Mouse (Mus musculus): ENCODE measurements around the gene Chst14. TPM values are rescaled to one million over a fixed set of nuclear protein-coding genes. Genes with fewer than 3 reads are reported as not detected.

The Chst14 gene
- polyA plus RNA-seq, 1 experiment from 2014 or later, result 23.4 TPM

DNA sequence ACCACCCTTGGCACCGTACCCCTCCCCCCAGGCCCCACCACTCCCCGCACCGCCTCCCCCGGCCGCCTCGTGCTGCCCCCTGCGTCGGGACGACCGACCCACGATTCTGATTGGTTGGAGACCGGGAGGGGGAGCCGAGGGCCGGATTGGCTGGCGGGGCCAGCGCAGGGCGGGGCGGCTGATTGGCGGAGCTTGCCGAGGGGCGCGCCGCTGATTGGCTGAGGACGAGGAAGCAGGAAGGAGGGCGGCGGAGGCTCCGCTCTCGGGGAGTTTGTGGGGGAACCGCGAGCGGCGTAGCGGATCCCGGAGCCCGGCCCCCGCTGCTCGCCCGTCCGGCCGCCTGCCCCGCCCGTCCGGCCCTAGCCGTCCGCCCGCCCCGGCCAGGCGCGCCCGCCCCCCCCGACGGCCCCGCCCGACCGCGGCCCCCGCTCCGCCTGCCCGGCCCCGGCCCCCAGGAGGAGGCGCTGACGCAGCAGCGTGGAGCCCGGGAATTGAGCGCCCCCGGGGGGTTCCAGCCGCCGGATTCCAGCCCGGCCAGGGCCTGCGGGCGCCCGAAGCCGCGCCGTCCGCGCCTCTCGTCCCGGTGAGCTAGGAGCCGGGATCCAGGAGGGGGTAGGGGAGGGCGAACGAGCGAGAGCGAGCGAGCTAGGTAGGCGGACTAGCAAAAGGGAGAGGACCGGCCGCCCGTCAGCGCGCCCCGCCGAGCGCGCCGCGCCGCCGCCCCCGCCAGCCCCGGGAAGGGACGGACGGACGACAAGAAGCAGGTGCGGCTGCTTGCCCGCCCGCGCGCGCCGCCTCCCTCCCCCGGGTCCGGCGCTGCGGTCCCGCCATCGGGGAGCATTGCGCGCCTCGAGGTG lies 24.9 kb upstream of the Chst14 start:
- Histone ChIP-seq H3K27me3 (ENCODE audit: control insufficient read depth, insufficient read depth, low read length) (peaks cover 45% of the 10 kb centered on the region), H3K36me3 (ENCODE audit: control insufficient read depth, insufficient read depth, low read length) (no peaks in the 10 kb centered on the region), H3K27ac (ENCODE audit: low read depth, low read length) (peak overlapping the region; percentile 86), H3K4me2 (ENCODE audit: low read depth) (peak overlapping the region; percentile 96), H3K9ac (ENCODE audit: low read length) (peak overlapping the region; percentile 83), H3K4me3 (ENCODE audit: low read depth, low read length) (peak overlapping the region; percentile 91), H3K4me1 (ENCODE audit: control insufficient read depth, insufficient read depth, low read length) (peaks cover 24% of the 10 kb centered on the region), H3K9me3 (ENCODE audit: control insufficient read depth, low read length) (no peaks in the 10 kb centered on the region)
- WGBS, result under 1% methylated on average over 50 of the region's 120 CpGs
- DNase-seq (ENCODE audit: low spot score) (peak; percentile 96), ATAC-seq (ENCODE audit: insufficient read depth, low FRiP score, low TSS enrichment) (peak; percentile 91)

DNA sequence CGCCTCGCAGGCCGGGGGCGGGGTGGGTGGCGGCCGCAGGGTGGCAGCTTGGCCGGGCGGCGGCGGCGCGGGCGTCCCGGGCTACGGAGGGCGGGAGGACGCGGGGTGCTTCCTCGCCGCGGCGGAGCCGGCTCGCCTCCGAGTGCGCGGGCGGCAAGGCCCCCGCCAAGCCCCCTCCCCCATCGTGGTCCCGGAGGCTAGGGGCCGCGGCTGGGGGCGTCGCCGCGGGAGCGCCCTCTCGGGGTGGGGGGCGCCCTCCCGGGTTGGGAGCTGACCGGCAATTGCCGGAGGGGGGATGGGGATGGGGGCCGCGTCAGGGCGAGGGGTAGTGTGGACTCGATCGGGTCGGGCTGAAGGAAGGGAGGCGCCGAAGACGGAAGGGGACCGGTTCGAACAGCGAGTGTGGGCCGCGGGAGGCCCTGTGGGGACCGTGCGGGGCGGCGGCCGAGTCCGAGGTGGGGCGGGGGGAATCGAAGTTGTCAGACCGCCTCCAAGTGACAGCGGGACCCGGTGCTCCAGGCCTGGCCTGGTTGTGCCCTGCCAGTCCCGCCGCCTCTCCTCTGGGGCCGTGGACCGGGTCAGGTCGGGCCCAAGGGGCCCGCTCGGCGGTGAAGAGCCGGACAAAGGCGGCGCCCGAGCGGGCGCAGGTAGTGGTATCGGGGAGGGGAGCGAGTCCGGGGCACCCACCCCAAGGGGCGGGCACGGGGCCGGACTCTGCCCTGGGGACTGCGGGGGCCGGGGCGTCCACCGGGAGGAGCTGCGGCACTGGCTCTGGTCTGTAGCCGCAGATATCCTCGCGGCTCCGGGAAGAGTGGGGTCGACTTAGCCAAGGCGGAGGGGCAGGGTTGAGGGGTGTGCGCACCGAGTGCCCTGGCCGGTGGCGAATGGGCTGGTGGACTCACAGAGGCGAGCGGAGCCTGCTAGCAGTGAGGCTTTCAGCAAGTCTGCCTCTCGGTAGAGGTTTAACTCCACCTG lies 24.0 kb upstream of the Chst14 start:
- ATAC-seq (ENCODE audit: insufficient read depth, low FRiP score, low TSS enrichment) (peak; percentile 8; the same call in 1 of the 2 replicates), DNase-seq (ENCODE audit: low spot score) (peak; percentile 61)
- peak overlapping the region; percentile 96 for H3K4me2 ChIP-seq (ENCODE audit: low read depth)
- peak overlapping the region; percentile 86 for H3K27ac ChIP-seq (ENCODE audit: low read depth, low read length)
- H3K4me3 ChIP-seq (ENCODE audit: low read depth, low read length), result peak overlapping the region; percentile 91
- H3K9me3 ChIP-seq (ENCODE audit: control insufficient read depth, low read length), result no peaks in the 10 kb centered on the region
- H3K4me1 ChIP-seq (ENCODE audit: control insufficient read depth, insufficient read depth, low read length), result peaks cover 17% of the 10 kb centered on the region
- under 1% methylated on average over 64 of the region's 106 CpGs for WGBS
- H3K9ac ChIP-seq (ENCODE audit: low read length), result peak overlapping the region; percentile 83
- H3K27me3 ChIP-seq (ENCODE audit: control insufficient read depth, insufficient read depth, low read length), result peaks cover 36% of the 10 kb centered on the region
- no peaks in the 10 kb centered on the region for H3K36me3 ChIP-seq (ENCODE audit: control insufficient read depth, insufficient read depth, low read length)

DNA sequence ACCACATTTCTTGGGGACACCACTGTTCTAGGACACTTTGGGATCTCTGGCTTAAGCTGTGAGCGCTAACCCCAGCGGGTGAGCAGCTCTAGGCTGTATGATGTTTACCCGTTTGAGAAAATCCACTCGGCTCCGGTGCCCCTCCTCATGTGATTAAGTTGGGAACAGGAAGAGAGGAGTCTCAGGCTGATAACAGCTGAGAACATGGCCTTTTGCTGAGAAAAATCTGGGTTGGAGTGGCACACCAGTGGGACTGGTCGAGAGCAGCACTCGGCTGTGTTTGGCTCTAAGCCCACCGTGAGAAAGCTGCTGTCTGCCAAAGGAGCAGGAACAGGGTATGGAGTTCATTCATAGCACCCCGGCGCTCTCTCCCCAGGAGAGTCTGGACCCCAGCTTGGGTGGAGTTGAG lies 23.0 kb upstream of the Chst14 start:
- ATAC-seq (ENCODE audit: insufficient read depth, low FRiP score, low TSS enrichment) (no peak), DNase-seq (ENCODE audit: low spot score) (no peak)
- H3K27me3 ChIP-seq (ENCODE audit: control insufficient read depth, insufficient read depth, low read length), result peaks cover 26% of the 10 kb centered on the region
- peak overlapping the region; percentile 96 for H3K4me2 ChIP-seq (ENCODE audit: low read depth)
- H3K4me3 ChIP-seq (ENCODE audit: low read depth, low read length), result peak overlapping the region; percentile 91
- no peak overlapping the region for H3K27ac ChIP-seq (ENCODE audit: low read depth, low read length)
- no peak overlapping the region; the same call in 1 of the 2 replicates for H3K9ac ChIP-seq (ENCODE audit: low read length)
- peaks cover 13% of the 10 kb centered on the region for H3K4me1 ChIP-seq (ENCODE audit: control insufficient read depth, insufficient read depth, low read length)
- 21% methylated on average over 10 of the region's 10 CpGs for WGBS
- no peaks in the 10 kb centered on the region for H3K36me3 ChIP-seq (ENCODE audit: control insufficient read depth, insufficient read depth, low read length)
- H3K9me3 ChIP-seq (ENCODE audit: control insufficient read depth, low read length), result no peaks in the 10 kb centered on the region

DNA sequence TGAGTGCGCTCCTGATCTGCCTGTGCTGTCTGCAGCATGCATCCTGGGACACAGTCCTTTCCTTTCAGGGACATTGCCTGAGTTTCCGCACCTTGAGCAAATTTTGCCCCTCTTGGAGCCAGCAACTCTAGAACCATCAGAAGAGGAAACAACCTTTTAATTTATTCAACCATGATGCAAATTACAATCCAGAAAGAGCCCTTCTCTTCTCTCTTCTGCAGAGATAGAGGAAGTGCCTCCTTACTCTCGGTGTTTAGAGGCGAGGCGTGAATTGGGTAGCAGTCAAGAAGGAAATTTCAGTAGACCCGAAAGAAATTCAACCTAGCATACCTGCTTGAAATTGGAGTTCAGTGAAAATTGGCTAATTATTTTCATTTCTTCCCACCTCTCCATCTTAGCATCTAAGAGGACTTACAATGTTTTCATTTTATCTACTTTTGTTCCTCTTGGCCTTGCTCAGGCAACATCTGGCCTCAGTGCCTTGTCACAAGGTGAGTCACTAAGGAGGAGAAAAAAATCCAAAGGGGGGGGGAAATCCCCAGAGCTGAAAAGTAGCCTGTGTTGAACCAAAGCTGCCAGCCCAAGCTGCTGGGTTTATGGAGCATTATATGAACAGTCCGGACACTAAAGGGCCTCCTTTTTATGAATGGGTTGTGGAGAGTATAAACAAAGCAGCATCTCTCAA lies 20.7 kb upstream of the Chst14 start:
- no peaks in the 10 kb centered on the region for H3K9me3 ChIP-seq (ENCODE audit: control insufficient read depth, low read length)
- ATAC-seq (ENCODE audit: insufficient read depth, low FRiP score, low TSS enrichment) (no peak), DNase-seq (ENCODE audit: low spot score) (no peak)
- H3K27me3 ChIP-seq (ENCODE audit: control insufficient read depth, insufficient read depth, low read length), result peaks cover 9% of the 10 kb centered on the region; the same call in 1 of the 2 replicates
- H3K9ac ChIP-seq (ENCODE audit: low read length), result no peak overlapping the region
- H3K36me3 ChIP-seq (ENCODE audit: control insufficient read depth, insufficient read depth, low read length), result no peaks in the 10 kb centered on the region
- no peak overlapping the region for H3K27ac ChIP-seq (ENCODE audit: low read depth, low read length)
- no peak overlapping the region for H3K4me2 ChIP-seq (ENCODE audit: low read depth)
- H3K4me3 ChIP-seq (ENCODE audit: low read depth, low read length), result no peak overlapping the region
- WGBS, result 86% methylated on average over 7 of the region's 7 CpGs
- peaks cover 8% of the 10 kb centered on the region; the same call in 1 of the 2 replicates for H3K4me1 ChIP-seq (ENCODE audit: control insufficient read depth, insufficient read depth, low read length)

DNA sequence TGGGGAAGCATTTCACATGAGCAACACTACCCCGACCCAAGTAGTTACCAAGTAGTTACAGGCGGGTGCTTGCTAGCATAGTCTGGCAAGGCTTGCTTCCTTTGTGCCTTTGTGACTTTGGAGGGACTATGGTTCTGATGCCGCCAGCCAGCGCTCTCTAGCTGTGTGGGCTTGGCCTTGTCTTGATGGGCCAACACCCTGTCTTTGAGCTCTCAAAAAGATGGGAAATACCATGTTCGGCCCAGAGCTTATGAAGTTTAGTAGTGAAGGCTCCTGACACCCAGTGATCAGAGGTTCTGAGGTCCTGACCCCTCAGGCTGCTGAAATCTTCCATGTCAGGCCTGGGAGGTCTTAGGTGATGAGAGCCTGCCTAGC lies 20.2 kb upstream of the Chst14 start:
- H3K27ac ChIP-seq (ENCODE audit: low read depth, low read length), result no peak overlapping the region
- no peaks in the 10 kb centered on the region for H3K9me3 ChIP-seq (ENCODE audit: control insufficient read depth, low read length)
- peaks cover 9% of the 10 kb centered on the region; the same call in 1 of the 2 replicates for H3K27me3 ChIP-seq (ENCODE audit: control insufficient read depth, insufficient read depth, low read length)
- no peaks in the 10 kb centered on the region for H3K36me3 ChIP-seq (ENCODE audit: control insufficient read depth, insufficient read depth, low read length)
- DNase-seq (ENCODE audit: low spot score) (no peak), ATAC-seq (ENCODE audit: insufficient read depth, low FRiP score, low TSS enrichment) (no peak)
- no peak overlapping the region for H3K9ac ChIP-seq (ENCODE audit: low read length)
- no peak overlapping the region for H3K4me2 ChIP-seq (ENCODE audit: low read depth)
- peaks cover 8% of the 10 kb centered on the region; the same call in 1 of the 2 replicates for H3K4me1 ChIP-seq (ENCODE audit: control insufficient read depth, insufficient read depth, low read length)
- H3K4me3 ChIP-seq (ENCODE audit: low read depth, low read length), result no peak overlapping the region
- 77% methylated on average over 5 of the region's 5 CpGs for WGBS

DNA sequence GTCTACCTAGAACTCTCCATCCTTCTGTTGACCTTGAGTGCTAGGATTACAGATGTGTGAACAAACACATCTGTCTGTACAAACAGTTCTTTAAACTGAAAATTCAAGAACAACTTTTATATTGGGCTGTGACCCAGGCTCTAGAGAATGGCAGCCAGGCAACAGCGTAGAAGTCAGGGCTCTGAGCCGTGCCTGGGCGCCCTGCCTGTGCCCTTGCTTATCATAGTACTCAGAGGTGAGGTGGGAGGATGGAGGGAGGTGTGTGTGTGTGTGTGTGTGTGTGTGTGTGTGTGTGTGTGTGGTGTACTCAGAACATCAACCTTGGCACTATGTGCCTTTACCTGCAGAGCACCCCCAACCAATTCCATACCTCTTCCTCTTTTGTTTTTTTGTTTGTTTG lies 18.5 kb upstream of the Chst14 start:
- Histone ChIP-seq H3K9ac (ENCODE audit: low read length) (no peak overlapping the region), H3K27ac (ENCODE audit: low read depth, low read length) (no peak overlapping the region), H3K4me2 (ENCODE audit: low read depth) (no peak overlapping the region), H3K4me3 (ENCODE audit: low read depth, low read length) (no peak overlapping the region), H3K36me3 (ENCODE audit: control insufficient read depth, insufficient read depth, low read length) (no peaks in the 10 kb centered on the region), H3K9me3 (ENCODE audit: control insufficient read depth, low read length) (no peaks in the 10 kb centered on the region), H3K4me1 (ENCODE audit: control insufficient read depth, insufficient read depth, low read length) (peaks cover 8% of the 10 kb centered on the region; the same call in 1 of the 2 replicates), H3K27me3 (ENCODE audit: control insufficient read depth, insufficient read depth, low read length) (peaks cover 6% of the 10 kb centered on the region; the same call in 1 of the 2 replicates)
- WGBS, result 93% methylated on average over 3 of the region's 3 CpGs
- DNase-seq (ENCODE audit: low spot score) (no peak), ATAC-seq (ENCODE audit: insufficient read depth, low FRiP score, low TSS enrichment) (no peak)

DNA sequence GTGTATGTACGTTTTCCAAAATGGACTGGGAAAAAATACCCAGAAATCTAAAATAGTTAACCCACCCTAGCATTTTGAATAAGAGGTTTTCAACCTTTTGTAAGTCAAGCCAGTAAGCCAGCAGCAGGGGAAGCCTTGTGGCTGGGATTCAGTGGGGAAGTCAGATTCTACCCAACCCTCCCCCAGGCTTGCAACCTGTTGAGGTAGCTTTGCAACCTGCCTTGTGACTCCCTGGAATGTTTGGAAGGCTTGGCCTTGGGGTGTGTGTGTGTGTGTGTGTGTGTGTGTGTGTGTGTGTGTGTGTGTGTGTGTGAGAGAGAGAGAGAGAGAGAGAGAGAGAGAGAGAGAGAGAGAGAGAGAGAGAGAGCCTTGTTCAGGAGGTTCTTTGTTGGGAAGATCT lies 17.1 kb upstream of the Chst14 start:
- no peaks in the 10 kb centered on the region for H3K27me3 ChIP-seq (ENCODE audit: control insufficient read depth, insufficient read depth, low read length)
- H3K4me1 ChIP-seq (ENCODE audit: control insufficient read depth, insufficient read depth, low read length), result peaks cover 7% of the 10 kb centered on the region; the same call in 1 of the 2 replicates
- no peaks in the 10 kb centered on the region for H3K9me3 ChIP-seq (ENCODE audit: control insufficient read depth, low read length)
- no peak overlapping the region for H3K4me3 ChIP-seq (ENCODE audit: low read depth, low read length)
- no peak overlapping the region for H3K27ac ChIP-seq (ENCODE audit: low read depth, low read length)
- no peak overlapping the region for H3K9ac ChIP-seq (ENCODE audit: low read length)
- ATAC-seq (ENCODE audit: insufficient read depth, low FRiP score, low TSS enrichment) (no peak), DNase-seq (ENCODE audit: low spot score) (no peak)
- no peaks in the 10 kb centered on the region for H3K36me3 ChIP-seq (ENCODE audit: control insufficient read depth, insufficient read depth, low read length)
- no peak overlapping the region for H3K4me2 ChIP-seq (ENCODE audit: low read depth)
- 68% methylated on average over 1 of the region's 1 CpGs for WGBS

DNA sequence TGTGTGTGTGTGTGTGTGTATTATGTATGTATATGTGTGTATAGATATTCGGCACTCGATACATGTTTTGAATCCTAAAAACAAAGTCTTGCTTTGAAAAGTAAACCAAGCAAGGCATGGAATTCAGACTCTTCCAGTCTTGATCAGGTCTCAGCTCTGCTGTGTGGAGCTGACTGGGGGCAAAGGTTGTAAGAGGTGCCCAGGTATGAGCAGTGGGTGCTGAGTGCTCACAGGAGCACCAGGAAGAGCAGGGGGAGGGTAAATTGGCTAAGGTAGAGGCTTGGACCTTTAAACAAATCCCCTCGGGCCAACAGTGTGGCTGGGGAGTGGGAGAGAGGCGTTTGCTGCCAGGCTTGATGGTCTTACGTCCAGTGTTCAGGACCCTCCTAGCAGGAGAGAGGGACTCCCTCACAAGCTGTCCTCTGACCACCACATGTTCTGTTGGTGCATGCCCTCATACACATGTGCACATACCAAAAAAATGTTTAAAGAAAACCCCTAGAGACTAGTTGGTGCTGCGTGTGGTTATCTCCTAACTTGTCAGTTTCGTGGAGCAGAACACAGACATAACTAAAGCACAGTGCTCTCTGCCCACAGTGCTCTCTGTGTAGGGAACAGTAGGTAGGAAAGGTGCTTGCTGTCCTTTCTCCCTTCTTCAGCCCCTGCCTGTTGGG lies 15.6 kb upstream of the Chst14 start:
- Histone ChIP-seq H3K27me3 (ENCODE audit: control insufficient read depth, insufficient read depth, low read length) (no peaks in the 10 kb centered on the region), H3K27ac (ENCODE audit: low read depth, low read length) (no peak overlapping the region), H3K4me1 (ENCODE audit: control insufficient read depth, insufficient read depth, low read length) (peaks cover 7% of the 10 kb centered on the region; the same call in 1 of the 2 replicates), H3K36me3 (ENCODE audit: control insufficient read depth, insufficient read depth, low read length) (no peaks in the 10 kb centered on the region), H3K9me3 (ENCODE audit: control insufficient read depth, low read length) (no peaks in the 10 kb centered on the region), H3K4me3 (ENCODE audit: low read depth, low read length) (no peak overlapping the region), H3K9ac (ENCODE audit: low read length) (no peak overlapping the region), H3K4me2 (ENCODE audit: low read depth) (no peak overlapping the region)
- DNase-seq (ENCODE audit: low spot score) (no peak), ATAC-seq (ENCODE audit: insufficient read depth, low FRiP score, low TSS enrichment) (no peak)
- WGBS, result 80% methylated on average over 7 of the region's 7 CpGs

All from neural tube, embryonic 11.5 days (tissue).